Mouse (Mus musculus) kidney, adult 2 months (tissue): ENCODE data around the gene Nfkbil1.

Source experiments
- CTCF ChIP-seq: fragments of 200-500 bp; conservative IDR thresholded peaks from 2 replicates; pipeline ENCODE4 v1.5.1; 2011; ENCODE audit warnings: low read depth, mild to moderate bottlenecking, control low read depth, low read length, moderate library complexity, mixed read lengths; ENCODE audit not compliant: insufficient read depth, insufficient read length
- POLR2A ChIP-seq: fragments of 200-500 bp; IDR thresholded peaks from one replicate; pipeline ENCODE4 v1.6.1; 2011; ENCODE audit warnings: low read depth, low read length, control low read depth

DNA sequence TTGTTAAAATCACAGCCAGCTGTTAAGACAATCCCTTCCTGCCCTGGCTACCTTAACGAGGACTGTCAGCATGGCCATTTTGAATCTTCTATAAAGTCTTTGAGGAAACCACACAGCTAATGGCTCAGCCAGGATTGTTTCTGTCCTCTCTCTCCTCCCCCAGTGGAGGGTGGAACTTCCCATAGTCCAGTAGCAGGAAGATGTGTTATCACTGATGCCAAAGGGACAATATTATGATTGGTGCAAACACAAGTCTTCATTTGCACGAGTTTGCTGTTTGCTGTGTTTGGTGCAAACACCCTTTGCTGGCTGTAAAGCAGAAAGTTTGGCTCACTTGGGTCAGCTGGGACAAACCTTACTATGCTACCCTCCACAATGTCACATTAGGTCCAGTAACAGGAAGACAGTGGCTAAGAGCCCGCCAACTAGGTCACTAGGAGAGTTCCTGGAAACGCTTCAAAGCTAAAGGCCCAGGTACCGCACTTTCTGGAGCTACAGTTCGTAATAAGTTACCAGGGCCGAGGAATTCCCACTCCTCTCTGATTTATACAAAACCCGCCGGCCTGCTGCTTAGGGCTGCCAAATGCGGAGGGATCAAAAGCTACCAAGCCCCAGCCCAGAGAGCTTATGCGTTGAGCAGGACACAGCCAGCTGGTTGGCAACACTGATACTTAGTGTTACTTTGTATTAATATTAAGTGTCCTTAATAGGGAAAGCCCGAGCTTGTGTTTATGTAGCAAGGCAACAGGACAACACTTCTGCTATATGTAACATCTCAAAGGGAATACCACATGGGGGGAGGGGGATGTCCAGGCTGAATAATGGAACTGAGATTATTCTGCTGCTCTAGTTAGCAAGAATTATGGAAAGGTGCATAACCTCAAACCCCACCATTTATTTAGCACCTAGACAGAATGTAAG, 5.1 kb upstream of the Nfkbil1 start:
- no peak for TF ChIP-seq CTCF
- peak; percentile 6 for TF ChIP-seq POLR2A
